ENCODE assay signal across 18 mouse cellular contexts in the genomic region with DNA sequence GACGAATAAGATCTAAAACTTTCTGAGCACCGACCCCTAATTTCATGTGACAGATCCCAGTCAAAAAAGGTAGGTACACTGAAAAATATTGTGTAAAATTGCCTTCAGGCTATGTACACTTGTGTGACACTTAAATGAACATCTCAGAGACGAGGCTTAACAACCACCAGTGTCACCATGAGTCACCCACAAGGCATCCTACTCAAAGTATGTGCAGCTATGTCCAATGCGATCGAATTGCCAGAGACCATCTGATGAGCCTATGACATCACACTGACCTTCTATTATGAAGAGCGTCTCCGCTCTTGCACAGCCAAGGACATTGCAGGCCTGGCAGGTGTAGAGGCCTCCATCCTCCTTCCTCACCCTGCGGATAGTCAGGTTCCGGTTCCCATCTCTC. TPM values are rescaled to one million over a fixed set of nuclear protein-coding genes. Genes with fewer than 3 reads are reported as not detected.
"Had no signal": no experiment of that assay in that cellular context is flagged by ENCODE, and none has a peak within 500 bp of the region (broad histone marks: within the 10 kb centered on the region; RNA-seq: fewer than 3 reads in every experiment).

No protein-coding gene starts in this region.

- DNase-seq: lung, adult 2 months; lung, postnatal 14 days; lung, postnatal 36 days; right cerebral cortex, postnatal 14 days; thymus, adult 2 months; thymus, postnatal 25 days; thymus, postnatal 4 days had no signal

- H3K27me3 ChIP-seq: lung, embryonic 15.5 days; midbrain, embryonic 13.5 days; midbrain, embryonic 15.5 days; neural tube, embryonic 12.5 days; stomach, embryonic 15.5 days had no signal

- ATAC-seq: lung, postnatal 0 days; midbrain, embryonic 13.5 days; midbrain, embryonic 15.5 days had no signal

- H3K36me3 ChIP-seq: midbrain, embryonic 13.5 days; midbrain, embryonic 15.5 days; neural tube, embryonic 12.5 days; stomach, embryonic 15.5 days had no signal

- H3K4me3 ChIP-seq: lung, embryonic 15.5 days; megakaryocyte, embryonic 14.5 days; midbrain, embryonic 13.5 days; midbrain, embryonic 15.5 days; neural tube, embryonic 12.5 days; stomach, embryonic 15.5 days had no signal

- H3K27ac ChIP-seq: lung, embryonic 15.5 days; macrophage; midbrain, embryonic 13.5 days; midbrain, embryonic 15.5 days; neural tube, embryonic 12.5 days; stomach, embryonic 15.5 days; stomach, postnatal 0 days had no signal

- H3K4me1 ChIP-seq: lung, embryonic 15.5 days; midbrain, embryonic 13.5 days; midbrain, embryonic 15.5 days; neural tube, embryonic 12.5 days; stomach, embryonic 15.5 days had no signal

- H3K4me2 ChIP-seq: lung, embryonic 15.5 days; midbrain, embryonic 11.5 days; midbrain, embryonic 13.5 days; midbrain, embryonic 15.5 days; neural tube, embryonic 12.5 days; stomach, embryonic 15.5 days had no signal

- H3K9me3 ChIP-seq: lung, embryonic 15.5 days; midbrain, embryonic 13.5 days; midbrain, embryonic 15.5 days; neural tube, embryonic 12.5 days; stomach, embryonic 15.5 days had no signal

- H3K9ac ChIP-seq: lung, embryonic 15.5 days; midbrain, embryonic 13.5 days; midbrain, embryonic 15.5 days; neural tube, embryonic 12.5 days; stomach, embryonic 15.5 days had no signal

RNA-seq across cellular contexts. Expression of a gene that starts 22.4 kb away (rescaled TPM):
- total RNA-seq: monocyte, adult 5-6 weeks had no signal
